Mouse (Mus musculus): ENCODE data around the gene Eva1b.
"Not testable (repeated sequence)": the region's sequence is repeated elsewhere in the genome, so short reads cannot be mapped to it uniquely, and the experiment has no call there.

Eva1b gene

GRCm38 (mm10) chr4:126152864-126153263 lies 5.3 kb downstream of the Eva1b start:
- in situ Hi-C loops (cut with MboI, MseI) = loop anchor here (5.0 kb wide), 1 partner anchor 86 kb away; no protein-coding TSS in a partner anchor

- in situ Hi-C loops (cut with MboI, MseI) = loop anchor here (5.0 kb wide), 1 partner anchor 68 kb away; no protein-coding TSS in a partner anchor
These were observed 7.6 kb downstream of the Eva1b start for GRCm38 (mm10) chr4:126155183-126155582.

- in situ Hi-C loops (cut with MboI, MseI) = loop anchor here (5.0 kb wide), 1 partner anchor 69 kb away; no protein-coding TSS in a partner anchor
These were observed 8.3 kb downstream of the Eva1b start for GRCm38 (mm10) chr4:126155869-126156268.

GRCm38 (mm10) chr4:126156617-126157016 lies 9.1 kb downstream of the Eva1b start:
- in situ Hi-C loops (cut with MboI, MseI) = loop anchor here (5.0 kb wide), 1 partner anchor 69 kb away; no protein-coding TSS in a partner anchor

DNA sequence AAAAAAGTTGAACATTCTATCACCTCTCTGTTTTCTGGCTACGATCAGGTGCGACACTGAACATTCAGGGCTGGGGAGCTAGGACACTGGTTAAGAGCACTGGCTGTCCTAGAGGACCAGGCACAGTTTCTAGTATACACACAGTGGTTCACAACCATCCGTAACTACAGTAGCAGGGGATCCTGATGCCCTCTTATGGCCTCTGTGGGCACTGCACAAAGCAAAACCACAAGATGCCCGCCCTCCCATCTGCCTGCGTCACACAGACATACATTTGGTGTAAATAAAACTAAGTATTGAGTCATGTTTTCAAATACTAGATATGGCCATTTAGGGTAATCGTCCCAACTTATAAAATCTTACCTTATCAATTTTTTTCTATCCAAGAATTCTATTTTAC lies 10.0 kb downstream of the Eva1b start:
- in situ Hi-C loops (cut with MboI, MseI) = loop anchor here (5.0 kb wide), 1 partner anchor 70 kb away; no protein-coding TSS in a partner anchor

DNA sequence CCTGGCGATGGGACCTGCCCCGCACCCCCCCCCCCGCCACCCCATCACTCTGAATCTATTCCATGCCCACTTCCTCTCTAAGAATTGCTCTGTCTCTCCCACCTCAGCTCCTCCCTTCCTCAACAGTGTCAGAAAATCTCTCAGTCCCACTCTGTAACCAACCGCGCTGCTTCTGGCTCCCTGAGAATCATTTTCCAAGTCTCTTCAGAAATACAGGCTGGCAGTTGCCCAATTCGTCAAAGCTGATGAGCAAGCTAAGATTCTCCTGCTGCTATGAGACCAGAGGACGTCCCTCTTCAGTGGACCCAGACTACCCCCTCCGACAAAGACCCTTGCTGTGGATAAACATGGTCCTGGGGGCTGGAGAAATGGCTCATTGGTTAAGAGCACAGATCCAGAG lies 11.9 kb downstream of the Eva1b start:
- in situ Hi-C loops (cut with MboI, MseI) = loop anchor here (5.0 kb wide), 1 partner anchor 72 kb away; no protein-coding TSS in a partner anchor

DNA sequence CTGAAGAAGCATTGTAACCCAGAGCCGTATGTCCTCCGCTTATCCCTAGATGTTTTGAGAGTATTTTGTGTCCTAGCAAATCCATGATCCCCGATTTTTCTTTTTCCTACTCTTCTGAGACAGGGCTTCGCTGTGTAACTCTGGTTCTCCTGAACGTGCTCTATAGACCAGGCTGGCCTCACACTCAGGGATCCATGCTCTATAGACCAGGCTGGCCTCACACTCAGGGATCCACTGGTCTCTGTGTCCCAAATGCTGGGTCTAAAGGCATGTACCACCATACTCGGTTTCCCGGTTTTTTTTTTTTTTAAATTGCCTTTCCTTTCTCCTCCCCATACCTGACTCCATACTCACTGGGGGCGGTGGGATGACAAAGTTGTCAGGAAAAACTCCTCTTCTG lies 13.4 kb downstream of the Eva1b start:
- in situ Hi-C loops (cut with MboI, MseI) = no loop called here

GRCm38 (mm10) chr4:126161456-126161855 lies 13.9 kb downstream of the Eva1b start:
- in situ Hi-C loops (cut with MboI, MseI) = no loop called here

DNA sequence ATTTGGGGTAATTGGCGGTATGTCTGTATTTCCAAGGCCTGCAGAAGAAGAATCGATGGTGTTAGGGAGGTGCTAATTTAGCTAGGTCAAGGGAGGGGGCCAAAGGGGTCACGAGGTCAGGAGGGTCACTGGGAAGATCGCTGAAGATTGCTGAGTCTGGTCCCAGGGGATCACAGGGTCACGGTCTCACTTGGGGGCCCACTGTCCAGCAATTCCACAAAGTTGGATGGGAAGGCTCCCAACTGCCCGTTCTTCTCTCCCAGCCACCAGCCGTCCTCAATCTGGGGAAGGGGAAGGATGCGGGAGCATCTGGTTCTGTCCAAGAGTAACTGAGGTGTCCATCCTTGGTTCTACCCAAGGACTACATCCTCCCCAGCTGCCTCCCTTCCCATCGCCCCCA lies 14.4 kb downstream of the Eva1b start:
- in situ Hi-C loops (cut with MboI, MseI) = no loop called here

- in situ Hi-C loops (cut with MboI, MseI) = no loop called here
These were observed 15.1 kb downstream of the Eva1b start for GRCm38 (mm10) chr4:126162544-126163066.

- in situ Hi-C loops (cut with MboI, MseI) = no loop called here
These were observed 15.6 kb downstream of the Eva1b start, which contains the start of gene Sh3d21 for GRCm38 (mm10) chr4:126163067-126163659. TSS of gene Sh3d21 (minus strand) at chr4:126163491.

- in situ Hi-C loops (cut with MboI, MseI) = no loop called here
These were observed 16.1 kb downstream of the Eva1b start for GRCm38 (mm10) chr4:126163685-126164084.

DNA sequence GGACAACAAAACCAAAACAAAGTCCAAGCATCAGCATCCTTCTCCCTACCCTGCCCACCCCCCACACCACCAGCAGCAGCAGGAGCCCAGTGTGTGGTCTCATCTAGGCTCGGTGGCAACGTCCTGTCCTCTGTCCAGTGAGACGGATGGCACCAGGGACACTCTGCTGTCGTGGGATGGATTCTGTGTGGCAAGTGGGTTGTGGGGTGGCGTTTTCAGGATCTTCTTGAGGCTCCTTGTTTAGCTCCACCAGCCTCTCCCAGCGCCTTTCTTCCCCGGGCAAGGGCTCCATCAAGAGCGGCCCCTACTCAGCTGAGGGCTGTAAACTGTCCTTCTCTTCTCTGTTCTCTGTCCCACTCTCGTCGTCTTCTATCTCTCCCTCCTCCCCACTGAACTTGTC lies 17.5 kb downstream of the Eva1b start:
- in situ Hi-C loops (cut with MboI, MseI) = not testable (repeated sequence)

DNA sequence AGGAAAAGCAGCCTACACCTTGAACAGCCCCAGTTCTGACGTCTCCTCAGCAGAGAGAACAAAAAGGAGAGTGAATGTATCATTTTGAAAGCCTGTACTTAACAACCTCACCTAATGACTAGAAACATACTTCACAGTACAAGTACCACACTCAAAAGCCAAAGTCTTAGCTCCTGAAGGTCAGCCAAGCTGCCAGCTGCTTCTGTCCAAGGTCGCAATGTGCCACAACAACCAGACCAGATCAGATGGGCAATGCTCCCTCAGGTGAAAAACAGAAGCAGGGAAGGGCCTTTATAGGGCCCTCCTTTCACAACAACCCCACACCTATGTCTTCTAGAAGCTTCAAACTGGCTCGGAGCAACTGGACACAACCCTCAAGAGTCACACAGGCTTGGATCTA lies 18.5 kb downstream of the Eva1b start:
- in situ Hi-C loops (cut with MboI, MseI) = no loop called here

DNA sequence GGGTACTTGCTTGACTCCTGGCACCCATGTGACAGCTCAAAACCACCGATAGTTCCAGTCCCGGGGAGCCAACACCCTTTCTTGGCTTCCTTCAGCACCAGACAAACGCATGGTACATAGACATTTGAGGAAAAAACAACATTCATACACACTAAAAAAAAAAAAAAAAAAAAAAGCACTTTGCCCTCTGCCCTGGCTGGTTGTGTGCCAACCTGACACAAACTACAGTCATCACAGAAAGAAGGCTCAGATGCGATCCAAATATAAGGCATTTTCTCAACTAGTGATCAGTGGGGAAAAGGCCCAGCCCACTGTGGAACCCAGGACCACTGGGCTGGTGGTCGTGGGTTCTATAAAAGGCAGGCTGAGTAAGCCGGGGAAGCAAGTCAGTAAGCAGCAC lies 21.3 kb downstream of the Eva1b start:
- in situ Hi-C loops (cut with MboI, MseI) = no loop called here

- in situ Hi-C loops (cut with MboI, MseI) = not testable (repeated sequence)
These were observed 23.2 kb downstream of the Eva1b start for GRCm38 (mm10) chr4:126170737-126171136.

- in situ Hi-C loops (cut with MboI, MseI) = no loop called here
These were observed 26.3 kb downstream of the Eva1b start for GRCm38 (mm10) chr4:126173800-126174199.

GRCm38 (mm10) chr4:126175980-126176379 lies 28.4 kb downstream of the Eva1b start:
- in situ Hi-C loops (cut with MboI, MseI) = not testable (repeated sequence)

DNA sequence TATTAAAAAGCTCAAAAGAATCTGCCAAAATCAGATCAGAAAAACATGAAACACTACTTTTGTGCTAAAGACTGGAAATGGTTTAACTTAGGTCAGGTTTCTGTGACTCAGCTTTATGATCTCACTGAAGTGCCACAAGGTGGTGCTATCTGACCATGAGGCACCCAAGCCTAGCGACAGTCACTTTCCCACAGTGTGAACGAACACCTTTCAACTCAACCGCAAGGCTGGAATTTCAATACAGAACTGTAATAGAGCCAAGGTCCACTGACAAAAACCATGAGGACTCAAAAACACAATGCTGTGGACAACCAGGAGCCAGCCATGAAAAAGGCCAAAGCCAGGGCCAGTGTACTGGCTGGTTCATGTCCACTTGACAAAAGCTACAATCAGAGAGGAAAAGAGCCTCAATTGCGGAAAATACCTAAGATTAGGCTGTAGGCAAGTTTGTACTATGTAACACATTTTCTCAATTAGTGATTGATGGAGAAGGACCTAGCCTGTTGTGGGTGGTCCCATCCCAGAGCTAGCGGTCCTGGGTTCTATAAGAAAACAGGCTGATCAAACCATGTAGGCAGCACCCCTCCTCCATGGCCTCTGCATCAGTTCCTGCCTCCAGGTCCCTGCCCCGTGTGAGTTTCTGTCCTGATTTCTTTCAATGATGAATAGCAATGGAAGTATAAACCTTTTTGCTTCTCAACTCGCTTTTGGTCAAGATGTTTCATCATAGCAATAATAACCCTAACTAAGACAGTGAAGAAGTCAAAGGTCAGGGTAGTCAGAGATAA lies 33.8 kb downstream of the Eva1b start:
- in situ Hi-C loops (cut with MboI, MseI) = no loop called here

GRCm38 (mm10) chr4:126183034-126183433 lies 35.5 kb downstream of the Eva1b start:
- in situ Hi-C loops (cut with MboI, MseI) = no loop called here

- in situ Hi-C loops (cut with MboI, MseI) = no loop called here
These were observed 39.6 kb downstream of the Eva1b start for GRCm38 (mm10) chr4:126187096-126187495.

- in situ Hi-C loops (cut with MboI, MseI) = no loop called here
These were observed 43.1 kb downstream of the Eva1b start for GRCm38 (mm10) chr4:126190636-126191035.

DNA sequence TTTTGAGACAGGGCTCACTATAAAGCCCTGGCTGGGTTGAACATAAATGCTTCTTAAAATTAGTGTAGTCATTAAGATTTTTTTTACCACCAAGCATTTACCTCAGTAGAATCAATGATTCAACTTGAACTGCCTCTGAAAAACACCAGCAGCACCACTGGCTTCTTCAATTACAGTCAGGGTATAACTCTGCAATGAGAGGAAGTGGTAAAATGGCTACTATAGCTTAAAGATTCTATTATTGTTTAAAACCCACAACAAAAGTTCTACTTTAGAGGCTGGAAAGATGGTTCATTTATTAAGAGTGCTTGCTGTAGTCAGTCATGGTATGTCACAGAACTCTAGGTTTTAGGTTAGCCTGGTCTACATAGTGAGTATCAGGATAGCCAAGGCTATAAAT lies 46.7 kb downstream of the Eva1b start:
- in situ Hi-C loops (cut with MboI, MseI) = no loop called here

All from regulatory T cell (primary cell).